Mouse (Mus musculus): ENCODE results near the gene Plod1.
A peak's percentile ranks its signal among the peaks of the same experiment; 100 is the strongest.

Plod1 gene

DNA sequence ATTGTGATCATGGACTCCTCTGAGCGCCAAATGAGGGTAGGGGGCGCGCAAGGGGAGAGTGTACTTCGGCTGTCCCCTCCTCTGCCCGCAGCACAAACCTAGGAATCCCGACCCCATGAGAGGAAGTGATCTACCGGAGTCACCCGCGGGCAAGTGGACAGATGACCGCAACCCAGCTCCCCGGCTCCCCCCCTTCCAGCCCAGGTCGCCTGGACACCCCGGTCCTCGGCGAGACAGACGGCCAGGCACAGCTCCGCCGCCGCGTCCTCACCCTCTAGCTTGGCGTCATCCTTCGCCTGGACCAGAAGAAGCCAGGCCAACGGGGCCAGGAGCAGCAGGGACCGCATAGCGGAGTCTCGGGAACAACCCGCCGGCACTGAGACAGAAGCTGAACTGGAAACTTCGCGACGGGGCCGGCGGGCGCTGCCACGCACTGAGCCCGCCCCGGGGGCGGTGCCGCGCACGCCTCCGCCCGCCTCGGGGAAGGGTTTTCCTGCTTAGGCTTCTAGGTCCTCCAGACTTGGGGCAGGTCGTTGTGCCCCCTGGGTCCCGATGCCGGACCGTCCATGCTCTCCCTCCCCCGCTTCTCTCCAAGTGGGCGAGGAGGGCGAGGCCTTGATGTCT lies at the start of gene Plod1:
TSS of gene Plod1 (minus strand) at position 437 of the 624 bp plus-strand sequence.
- DNase-seq: peak; percentile 73 to 82

DNA sequence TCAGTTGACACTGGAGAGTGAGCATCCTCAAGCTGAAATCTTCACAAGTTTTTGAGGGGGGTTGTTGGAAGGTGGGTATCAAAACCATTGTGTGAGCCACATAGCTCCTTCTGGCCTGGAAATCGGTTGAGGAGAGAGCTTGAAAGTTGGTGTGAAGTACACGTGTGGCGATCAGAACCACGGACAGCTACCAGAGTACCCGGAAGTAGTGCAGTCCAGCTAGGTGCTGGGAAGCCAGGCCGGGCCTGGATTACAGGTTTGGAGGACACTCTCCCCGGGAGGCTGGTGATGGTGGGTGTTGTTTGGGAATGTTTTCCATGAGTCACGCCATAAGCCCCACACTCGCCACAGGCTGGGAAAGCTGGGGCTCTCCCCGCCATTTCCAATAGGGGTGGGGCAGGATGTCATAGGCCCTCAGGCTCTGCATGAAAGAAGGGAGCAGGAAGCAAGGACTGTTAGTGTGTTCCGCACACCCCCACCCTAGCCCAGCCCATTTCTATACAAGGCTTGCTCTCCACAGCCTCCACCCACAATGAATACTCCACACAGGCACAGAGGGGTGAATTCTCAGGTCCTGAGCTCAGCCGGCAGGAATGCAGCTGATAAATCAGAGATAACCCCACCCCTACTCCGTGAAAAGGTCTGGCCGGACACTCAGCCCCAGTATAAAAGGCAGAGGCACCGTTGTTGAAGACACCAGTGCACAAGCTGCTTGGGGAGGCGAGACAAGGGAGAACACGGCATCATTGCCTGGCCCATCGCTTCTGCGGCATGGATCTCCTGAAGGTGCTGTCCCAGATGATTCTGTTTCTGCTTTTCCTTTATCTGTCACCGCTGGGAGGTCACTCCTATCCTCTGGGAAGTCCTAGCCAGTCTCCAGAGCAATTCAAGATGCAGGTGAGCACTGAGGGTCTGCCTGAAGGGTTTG lies 48.9 kb upstream of the Plod1 start, which contains the start of gene Nppb:
TSS of gene Nppb (plus strand) at position 584 of the 928 bp plus-strand sequence.
- DNase-seq: no peak

DNA sequence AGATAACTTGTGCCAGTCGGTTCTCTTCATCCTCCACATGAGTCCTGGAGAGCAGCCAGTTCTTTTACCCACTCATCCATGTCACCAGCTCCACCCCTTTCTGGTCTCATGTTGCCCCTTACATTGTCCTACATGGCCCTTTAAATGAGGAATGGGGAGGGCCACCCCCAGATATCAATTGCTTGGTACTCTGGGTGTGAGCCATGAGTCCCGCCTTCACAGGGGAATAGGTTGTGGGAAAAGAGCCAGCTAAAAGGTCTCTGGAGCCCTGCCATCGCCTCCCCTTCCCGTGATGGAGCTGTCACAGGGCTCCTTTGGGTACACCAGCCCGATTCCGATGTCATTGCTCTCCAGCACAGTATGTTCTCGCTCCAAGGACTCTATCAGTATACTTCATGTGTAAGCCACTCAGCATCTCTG lies 42.9 kb upstream of the Plod1 start:
- DNase-seq: peak; percentile 60 to 70

DNA sequence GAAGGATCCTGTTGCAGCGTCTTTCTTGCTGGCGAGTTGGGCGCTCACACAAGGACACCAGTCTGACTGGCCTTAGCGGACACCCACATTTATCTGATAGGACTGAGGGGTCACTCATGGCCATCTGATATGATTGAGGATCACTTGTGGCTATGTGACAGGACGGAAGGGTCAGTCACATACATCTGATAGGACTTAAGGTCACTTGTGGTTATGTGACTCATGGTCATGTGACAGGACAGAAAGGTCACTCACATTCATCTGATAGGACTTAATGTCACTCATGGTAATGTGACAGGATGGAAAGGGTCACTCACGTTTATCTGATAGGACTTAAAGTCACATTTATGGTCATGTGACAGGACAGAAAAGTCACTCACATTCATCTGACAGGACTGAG lies 41.8 kb upstream of the Plod1 start:
- DNase-seq: no peak

DNA sequence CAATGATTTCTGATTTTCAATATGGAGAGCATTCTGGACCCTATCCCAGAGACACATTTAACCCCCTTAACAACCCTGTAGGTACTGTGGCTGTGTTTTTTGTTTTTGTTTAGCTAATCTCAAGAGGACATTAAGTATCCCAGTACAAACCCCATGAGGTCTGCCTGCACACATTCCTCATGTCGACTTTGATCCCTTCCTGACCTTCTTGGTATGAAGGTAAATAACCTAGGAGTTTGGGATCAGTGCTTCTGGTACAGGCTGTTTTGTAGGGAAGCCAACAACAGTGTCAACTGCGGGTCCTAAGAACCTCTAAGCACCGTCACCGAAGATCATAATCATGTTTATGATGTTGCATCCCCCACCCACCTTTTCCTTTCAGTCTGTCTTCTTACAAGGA lies 41.2 kb upstream of the Plod1 start:
- no peak for DNase-seq

DNA sequence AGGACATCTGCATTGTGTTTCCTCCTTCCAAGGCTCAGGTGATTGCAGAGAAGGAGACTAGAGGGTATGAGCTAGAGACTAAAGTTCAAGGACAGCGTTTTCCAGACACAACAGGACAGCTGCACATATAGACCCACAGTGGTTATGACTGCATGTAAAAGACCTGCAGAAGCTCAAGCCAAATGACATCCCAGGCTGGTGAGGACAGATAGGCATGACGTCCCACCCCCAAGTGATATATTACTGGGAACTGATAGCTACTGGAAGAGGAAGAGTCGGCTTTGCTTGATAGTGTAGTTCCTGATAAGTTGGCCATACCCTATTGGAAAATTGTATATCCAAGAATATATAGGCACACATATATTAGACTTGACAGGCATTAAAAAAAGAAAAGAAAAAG lies 39.7 kb upstream of the Plod1 start:
- DNase-seq: no peak

DNA sequence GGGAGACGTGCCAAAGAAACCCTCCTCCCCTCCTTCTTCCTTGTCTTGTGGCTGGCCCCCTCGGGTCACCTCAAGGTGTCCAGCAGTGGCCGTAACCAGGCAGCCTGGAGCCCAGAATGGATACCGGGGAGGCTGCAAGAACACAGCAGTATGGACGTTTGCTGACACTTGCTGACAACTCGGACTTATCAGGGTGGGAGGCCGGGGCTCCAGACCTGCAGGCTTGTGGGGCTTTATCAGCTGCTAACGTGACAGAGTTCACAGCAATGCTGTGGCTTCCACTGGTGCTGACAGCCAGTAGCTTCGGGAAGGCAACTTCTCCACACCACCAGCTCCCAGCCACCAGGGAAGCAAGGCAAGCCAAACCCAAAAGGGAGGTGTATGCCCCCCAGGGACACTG lies 32.8 kb upstream of the Plod1 start:
- no peak for DNase-seq

DNA sequence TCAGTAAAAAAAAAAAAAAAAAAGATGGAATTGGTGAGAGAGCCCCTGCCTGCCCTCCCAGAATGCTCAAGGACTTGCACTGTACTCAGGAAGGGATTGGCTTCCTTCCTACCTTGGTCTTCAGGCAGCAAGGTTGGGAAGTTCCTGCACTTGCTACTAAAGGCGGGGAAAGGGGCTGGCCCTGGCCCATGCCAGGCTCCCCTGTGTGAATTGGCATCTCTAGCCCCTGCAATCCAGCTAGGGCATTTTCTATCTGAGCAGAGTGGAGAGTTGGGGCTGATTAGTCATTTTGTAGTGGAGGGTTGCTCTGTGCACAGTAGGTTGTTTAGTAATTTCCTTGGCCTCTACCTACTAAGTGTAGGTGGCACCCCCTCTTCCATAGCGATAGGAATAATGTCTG lies 32.2 kb upstream of the Plod1 start:
- DNase-seq: peak; percentile 55 to 76

DNA sequence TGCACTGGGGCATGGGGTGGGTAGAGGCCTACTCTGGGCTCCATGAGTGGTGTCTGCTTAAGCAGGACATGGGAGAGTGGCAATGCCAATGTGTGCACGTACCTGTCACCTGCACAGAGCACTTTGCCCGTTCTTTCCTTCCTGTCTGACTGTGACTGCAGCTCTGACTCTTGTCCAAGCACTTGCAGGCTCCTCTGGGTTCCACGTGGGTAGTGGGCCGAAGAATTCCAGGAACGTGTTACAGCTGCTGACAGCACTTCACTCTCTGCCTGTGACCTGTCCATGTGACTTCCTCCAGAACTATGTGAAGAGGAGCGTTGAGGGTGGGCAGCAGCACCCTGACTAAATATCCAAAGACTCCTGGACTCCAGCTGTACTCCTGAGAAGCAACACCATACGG lies 29.1 kb upstream of the Plod1 start:
- no peak for DNase-seq

DNA sequence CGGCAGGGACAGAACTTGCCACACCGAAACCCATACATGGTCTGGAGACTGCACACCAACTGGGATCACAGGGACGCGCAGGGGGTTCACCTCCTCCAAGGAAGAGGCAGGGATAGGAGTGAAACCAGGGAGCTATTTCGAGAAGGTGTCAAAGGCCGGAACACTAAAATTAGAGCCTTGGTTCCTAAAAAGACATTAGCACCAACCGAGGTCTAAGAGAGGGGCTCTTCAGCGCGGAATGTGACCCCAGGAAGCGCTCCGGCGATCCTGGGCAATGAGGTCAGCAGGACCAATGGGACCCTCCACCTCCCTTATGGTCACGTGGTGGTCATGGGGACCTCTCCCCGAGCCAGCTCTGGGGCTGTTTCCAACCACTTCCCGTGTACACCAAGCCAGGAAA lies 27.1 kb upstream of the Plod1 start:
- no peak for DNase-seq

DNA sequence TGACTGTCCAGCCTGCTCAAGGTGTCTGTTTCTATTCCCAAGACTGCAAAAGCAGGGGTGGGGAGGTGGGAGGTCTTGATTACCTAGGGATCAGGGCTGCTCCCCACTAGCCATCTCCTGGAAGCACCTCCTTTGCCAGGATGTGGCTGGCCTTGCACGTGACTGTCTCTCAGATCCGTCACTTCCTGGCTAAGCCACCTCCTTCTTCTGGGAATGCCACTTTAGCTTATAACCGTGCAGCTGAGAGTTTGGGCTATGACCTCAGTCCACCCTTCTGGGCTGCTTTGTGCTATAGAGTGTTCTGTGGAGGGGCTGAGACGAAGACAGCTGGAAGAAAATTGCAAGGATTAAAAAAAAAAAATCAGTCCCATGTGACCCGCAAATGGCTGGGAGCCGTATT lies 26.2 kb upstream of the Plod1 start:
- no peak for DNase-seq

DNA sequence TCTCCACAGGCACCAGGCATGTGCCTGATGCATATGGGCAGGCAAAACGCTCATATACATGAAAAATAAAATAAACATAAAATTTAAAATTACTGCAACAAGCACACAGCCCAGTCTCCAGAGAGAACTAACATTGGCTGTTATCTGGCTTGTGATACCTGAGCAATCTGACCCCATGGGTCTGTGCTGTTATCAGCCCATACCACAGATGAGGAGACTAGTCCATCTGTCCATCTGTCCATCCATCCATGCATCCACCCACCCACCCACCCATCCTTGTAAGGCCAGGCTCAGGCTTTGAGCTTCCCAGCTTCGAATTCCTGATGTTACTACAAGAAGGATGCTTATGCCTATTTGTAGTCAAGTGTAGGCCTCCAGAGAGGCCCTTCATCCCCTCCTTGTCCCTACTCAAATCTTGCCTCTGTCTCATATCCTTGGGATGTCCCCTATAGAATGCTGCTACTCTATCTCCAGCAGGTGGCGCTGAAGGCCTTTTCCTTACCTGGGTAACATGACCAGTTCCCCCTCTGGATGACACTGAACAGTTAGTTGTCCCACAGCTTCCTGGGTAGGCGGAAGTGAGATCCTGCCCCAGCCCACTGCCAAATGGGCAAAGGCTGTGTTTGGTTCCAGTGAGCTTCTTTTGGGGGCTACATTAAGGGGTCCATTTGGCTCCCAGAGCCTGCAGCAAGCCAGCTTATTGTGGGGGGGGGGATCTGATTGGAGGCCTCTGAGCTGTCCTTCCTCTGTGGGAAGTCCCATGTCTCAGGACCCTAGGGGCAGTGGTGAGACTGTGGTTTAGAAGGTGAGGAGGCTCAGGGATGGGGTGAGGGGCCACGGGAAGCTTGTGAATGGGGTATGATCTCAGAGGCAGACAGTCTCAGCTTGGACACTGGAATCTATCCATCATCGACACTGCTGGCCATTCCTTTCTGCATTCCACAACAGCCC lies 23.6 kb upstream of the Plod1 start:
- DNase-seq: peak; percentile 88

DNA sequence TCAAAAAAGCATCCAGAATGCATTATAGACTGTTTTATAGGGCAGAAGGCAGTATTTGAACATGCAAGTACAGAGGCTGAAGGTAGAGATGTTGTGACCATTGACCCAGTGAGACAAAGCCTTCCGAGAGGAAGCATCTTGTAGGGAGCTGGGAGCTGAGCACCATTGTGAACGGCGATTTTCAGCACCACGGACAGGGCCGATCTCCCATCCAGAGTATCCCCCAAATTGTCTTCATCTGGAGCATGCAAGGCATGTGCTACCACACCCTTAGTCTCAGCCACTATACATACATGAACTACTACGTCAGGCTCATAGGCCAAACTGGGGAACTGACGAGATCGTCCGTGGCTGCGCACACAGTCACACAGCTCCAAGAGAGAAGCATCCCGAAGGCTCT lies 20.6 kb upstream of the Plod1 start:
- no peak for DNase-seq

DNA sequence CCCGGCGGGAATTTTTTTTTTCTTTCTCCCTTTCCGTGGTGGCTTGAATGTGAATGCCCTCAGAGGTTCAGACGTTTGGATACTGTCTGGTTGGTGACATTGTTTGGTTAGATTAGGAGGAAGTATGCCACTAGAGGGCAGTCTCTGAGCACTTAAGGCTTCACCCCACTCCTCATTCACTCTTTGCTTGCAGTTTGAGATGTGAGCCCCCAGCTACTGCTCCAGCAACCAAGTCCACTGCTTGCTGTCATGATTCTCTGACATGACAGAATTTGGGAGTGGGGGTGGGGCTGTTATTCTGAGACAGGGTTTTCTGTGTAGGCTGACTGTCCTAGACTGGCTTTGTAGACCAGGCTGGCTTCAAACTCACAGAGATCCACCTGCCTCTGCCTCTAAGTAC lies 17.0 kb upstream of the Plod1 start:
- DNase-seq: peak; percentile 73 to 84

DNA sequence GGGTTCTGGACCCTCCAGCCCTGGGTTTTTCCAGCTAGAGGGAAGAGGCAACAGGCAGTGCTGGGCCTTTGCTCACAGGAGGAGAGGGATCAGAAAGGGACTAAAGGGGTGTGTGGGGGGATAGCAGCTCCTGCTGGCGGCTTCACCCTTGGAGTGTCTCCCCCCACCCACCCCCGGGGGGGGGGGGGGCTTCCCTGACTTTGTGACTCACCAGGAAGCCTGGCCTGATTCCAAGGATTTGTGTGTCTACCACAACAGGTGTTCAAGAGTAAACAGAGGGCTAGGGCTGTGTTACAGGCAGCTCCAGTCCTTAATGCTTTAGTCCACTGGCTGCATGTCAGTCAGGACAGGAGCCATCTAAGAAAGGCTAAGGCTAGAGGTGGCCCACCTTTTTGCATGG lies 10.9 kb upstream of the Plod1 start:
- no peak for DNase-seq

DNA sequence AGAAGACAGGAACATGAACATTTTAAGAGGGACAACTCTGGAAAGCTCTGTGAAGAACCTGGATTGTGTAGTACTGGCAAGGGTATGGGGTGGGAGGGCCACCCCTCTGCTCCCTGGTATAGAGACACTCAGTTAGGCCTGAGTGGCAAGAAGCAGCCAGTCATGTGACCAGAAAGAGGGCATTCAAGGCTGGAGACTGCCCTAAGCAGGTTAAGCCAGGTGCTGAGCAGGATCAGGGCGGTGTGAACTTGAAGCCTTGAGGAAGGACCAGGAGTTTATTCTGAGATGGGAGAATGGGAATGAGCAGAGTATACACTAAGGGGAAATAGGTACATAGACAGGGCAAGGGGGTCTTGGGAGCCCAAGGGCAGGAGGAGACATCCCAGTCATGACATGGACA lies 6.4 kb upstream of the Plod1 start:
- DNase-seq: no peak

DNA sequence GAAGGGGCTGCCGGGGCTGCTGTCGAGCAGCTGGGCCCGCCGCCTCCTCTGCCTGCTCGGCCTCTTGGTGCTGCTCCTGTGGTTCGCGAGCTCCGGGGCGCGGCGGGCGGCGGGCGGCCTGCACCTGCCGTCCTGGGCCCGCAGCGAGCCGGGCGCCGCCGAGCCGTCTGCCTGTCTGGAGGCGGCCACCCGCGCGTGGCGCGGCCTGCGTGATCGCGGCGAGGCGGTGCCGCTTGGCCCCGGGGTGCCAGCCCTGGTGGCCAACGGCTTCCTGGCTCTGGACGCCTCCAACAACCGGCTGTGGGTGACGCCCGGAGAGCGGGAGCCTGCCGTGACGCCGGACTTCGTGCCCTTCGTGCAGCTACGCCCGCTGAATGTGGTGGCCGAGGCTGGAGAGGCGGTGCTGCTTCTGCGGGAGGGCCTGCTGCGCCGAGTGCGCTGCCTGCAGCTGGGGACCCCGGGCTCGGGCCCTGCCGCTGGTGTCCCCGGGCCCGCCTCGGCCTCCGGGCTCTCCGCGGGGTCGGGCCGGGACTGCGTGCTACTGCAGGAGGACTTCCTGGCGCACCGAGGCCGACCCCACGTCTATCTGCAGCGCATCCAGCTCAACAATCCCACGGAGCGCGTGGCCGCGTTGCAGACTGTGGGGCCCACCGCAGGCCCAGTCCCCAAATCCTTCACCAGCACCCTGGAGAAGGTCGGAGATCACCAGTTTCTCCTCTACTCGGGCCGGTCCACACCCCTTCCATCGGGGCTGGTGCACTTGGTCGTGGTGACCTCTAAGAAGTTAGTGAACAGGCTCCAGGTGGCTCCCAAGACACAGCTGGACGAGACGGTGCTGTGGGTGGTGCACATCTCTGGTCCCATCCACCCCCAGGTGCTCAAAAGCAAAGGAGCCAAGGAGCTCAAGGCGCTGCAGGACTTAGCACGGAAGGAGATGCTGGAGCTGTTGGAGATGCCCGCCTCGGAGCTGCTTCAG lies 4.8 kb upstream of the Plod1 start:
- peak in 1 of 2 experiments; percentile 53 for DNase-seq

DNA sequence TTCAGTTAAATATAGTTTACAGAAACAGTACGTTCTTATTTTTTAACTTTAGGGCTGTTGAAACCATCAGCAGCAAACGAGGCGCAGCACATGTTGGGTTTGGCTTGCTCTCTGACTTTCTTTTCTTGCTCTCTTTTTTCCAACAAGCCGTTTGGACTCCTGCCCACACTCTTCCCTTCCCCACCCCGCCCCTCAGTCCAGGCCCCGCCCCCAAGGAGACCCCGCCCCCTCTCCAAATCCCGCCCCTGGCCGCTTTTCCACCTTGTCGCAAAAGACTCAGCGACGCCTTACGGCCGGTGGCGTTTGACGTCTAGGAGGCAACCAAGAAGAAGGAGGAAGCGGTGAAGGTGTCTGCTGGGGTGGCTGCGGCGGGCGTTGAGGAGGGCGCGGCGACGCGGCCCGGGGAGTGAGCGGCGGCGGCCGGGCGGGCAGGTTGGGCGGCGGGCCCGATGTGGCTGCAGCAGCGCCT lies 4.0 kb upstream of the Plod1 start, which contains the start of gene 2510039O18Rik:
TSS of gene 2510039O18Rik (plus strand) at position 320 of the 469 bp plus-strand sequence.
- peak; percentile 91 to 94 for DNase-seq

DNA sequence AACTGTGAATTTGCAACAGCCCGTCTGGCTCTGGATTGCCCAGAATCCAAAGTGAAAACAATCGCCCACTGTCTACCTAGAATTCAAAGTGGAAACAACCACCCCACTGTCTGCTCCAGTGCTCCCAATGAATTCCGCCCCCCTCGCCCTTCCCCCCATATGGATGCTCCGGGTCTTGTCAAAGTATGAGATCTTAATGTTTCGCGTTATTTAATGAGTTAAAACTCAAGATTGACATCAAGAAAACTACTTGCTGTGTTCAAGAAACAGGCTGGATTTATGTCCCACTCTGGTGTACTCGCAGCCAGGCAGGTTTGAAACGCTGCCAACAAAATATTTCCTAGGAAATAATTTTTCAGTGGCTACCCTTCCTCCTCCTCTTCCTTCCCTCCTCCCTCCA lies 3.5 kb upstream of the Plod1 start:
- DNase-seq: peak; percentile 48 to 71

DNA sequence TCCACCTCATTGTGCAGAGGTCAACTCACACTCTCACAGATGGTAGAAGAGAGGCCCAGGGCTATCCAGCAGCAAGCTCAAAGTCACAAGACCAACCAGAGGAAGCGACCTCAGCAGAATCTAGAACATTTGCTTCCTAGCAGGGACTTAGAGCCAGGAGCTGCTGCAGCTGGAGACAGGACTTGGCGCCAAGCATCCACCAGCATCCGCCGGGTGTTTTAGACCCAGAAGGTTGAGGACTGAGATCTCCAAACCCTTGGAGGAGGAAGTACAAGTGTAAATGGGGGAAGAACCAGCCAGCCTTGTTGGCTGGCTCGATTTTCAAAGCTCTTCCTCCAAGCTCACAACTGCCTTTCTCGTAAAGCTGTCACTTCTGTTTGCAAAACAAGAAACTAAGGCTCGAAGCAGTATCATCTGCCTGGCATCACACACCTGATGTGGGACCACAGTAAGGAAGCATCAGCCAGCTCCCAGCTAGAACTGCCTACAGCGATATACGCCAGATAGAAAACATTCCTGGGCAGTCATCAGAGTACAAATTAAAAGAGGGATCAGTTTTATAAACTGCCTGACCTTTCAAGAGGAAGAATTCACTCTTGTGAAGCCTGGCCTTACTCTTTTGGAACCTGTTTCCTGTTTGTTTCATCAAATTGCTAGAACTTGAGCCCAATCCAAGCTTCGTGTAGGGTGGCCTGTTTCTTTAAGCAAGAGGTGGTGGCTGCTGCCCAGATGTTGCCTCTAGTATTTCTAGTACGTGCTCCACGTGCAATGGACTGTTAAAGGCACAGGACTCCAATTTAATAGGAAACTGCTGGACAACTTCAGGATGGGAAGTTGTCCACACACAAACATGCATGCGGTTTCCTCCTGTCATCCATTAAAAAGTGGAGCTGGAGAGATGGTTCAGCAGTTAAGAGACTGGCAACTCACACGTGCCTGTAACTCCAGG lies 1.9 kb upstream of the Plod1 start:
- no peak for DNase-seq

All from cerebellum, postnatal 10 days (tissue).